Mouse (Mus musculus): ENCODE data around the gene Btg2.

DNA sequence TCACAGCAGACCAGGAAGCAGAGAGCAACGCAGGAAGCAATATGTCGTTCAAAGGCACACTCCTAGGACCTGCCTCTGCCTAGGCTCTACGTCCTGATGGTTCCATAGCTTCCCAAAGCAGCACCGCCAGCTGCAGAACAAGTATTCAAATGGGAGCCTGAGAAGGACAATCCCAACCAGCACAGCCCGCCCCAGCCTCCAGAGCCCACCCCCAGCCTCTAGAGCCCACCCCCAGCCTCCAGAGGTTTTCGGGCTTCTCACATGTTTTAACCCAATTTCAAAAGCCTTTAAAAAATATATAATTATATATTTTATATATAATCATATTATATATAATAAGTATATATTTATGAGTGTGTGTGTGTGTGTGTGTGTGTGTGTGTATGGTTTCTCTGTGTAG lies 29.4 kb downstream of the Btg2 start:
- TF ChIP-seq POLR2A (IDR thresholded peaks at IDR 0.05; ENCODE audit: borderline replicate concordance, control insufficient read depth, low read depth, low read length) (no peak), CTCF (IDR thresholded peaks at IDR 0.05; ENCODE audit: control insufficient read depth, insufficient read depth, low read length) (no peak)
